Mouse (Mus musculus) liver, embryonic 16.5 days (tissue): ENCODE measurements around the gene Plcg1. TPM values are rescaled to one million over a fixed set of nuclear protein-coding genes. Genes with fewer than 3 reads are reported as not detected.

Experiments
- ATAC-seq: fragments of 200-750 bp; cut with Nextera tagmentation; 2 replicates; pipeline ENCODE4 v1.8.0; 2017; ENCODE audit warnings: low read depth, mild to moderate bottlenecking, moderate number of reproducible peaks, moderate library complexity
- H3K27ac ChIP-seq: fragments of 300-500 bp; sonication (generic); 2 replicates; pipeline ENCODE4 v1.5.1; 2014; ENCODE audit warnings: mild to moderate bottlenecking, low read length
- H3K27me3 ChIP-seq: fragments of 300-500 bp; sonication (generic); 2 replicates; pipeline ENCODE4 v1.6.1; 2014; ENCODE audit warnings: low read depth, low read length, mixed read lengths; ENCODE audit not compliant: control insufficient read depth, insufficient read depth
- H3K36me3 ChIP-seq: fragments of 300-500 bp; sonication (generic); 2 replicates; pipeline ENCODE4 v1.6.1; 2014; ENCODE audit warnings: mild to moderate bottlenecking; ENCODE audit not compliant: control insufficient read depth, insufficient read depth
- H3K4me1 ChIP-seq: fragments of 300-500 bp; sonication (generic); 2 replicates; pipeline ENCODE4 v1.6.1; 2014; ENCODE audit warnings: low read depth, low read length, mixed read lengths; ENCODE audit not compliant: control insufficient read depth
- H3K4me2 ChIP-seq: fragments of 300-500 bp; sonication (generic); 2 replicates; pipeline ENCODE4 v1.6.1; 2014; ENCODE audit warnings: low read depth, low read length, mixed read lengths
- H3K4me3 ChIP-seq: fragments of 300-500 bp; sonication (generic); 2 replicates; pipeline ENCODE4 v1.5.1; 2014; ENCODE audit warnings: low read depth, mild to moderate bottlenecking, low read length
- H3K9ac ChIP-seq: fragments of 300-500 bp; sonication (generic); 2 replicates; pipeline ENCODE4 v1.6.1; 2014; ENCODE audit warnings: low read depth, low read length
- H3K9me3 ChIP-seq: fragments of 300-500 bp; sonication (generic); replicated peaks from 2 replicates; pipeline ENCODE4 v1.6.1; 2016; ENCODE audit warnings: low read length; ENCODE audit not compliant: control insufficient read depth
- WGBS: fragments of 180-500 bp; shearing (Covaris S2); extraction: QIAGEN DNeasy Blood & Tissue Kit; methylation state at CpG from one replicate; pipeline ENCODE4 v1.1.7; 2014; ENCODE audit not compliant: insufficient replicate concordance; 5-methylcytosine and 5-hydroxymethylcytosine counted together
- polyA plus RNA-seq: library from polyadenylated mRNA; unstranded; fragments of >200 nt; fragmentation: Nextera tagmentation; extraction: Ambion mirVana; gene quantifications from 2 replicates; pipeline ENCODE4 v1.2.1, GENCODE M21; 2015

Gene Plcg1
- polyA plus RNA-seq, 1 experiment from 2014 or later = 5.5 TPM

- WGBS = 93% methylated on average over 4 of the region's 4 CpGs
- Histone ChIP-seq H3K27me3 (no peaks in the 10 kb centered on the region), H3K4me2 (no peak overlapping the region), H3K9ac (no peak overlapping the region), H3K27ac (no peak overlapping the region), H3K4me1 (no peaks in the 10 kb centered on the region), H3K9me3 (no peaks in the 10 kb centered on the region), H3K4me3 (no peak overlapping the region), H3K36me3 (peaks cover 52% of the 10 kb centered on the region)
- ATAC-seq = no peak
These were observed 7.3 kb upstream of the Plcg1 start for GRCm38 (mm10) chr2:160723613-160724375.

DNA sequence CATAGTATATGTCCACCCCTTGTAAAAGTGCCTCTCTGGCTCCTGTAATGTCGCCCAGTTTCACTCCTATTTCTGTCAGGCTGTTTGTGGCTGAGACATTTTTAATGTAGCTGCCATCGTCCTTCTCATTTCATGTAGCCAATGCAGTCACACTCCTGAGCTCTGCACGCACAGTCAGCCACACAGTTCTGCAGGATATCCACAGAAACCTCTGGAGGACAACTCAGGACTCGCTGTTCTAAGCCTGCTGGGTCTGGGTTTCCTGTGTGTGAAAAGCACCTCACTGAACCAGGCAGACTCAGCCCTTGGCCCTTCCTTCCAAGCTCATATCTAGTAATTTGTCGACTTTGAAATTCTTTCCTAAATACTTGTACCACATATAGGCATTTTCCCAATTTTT lies 6.6 kb upstream of the Plcg1 start:
- peaks cover 46% of the 10 kb centered on the region for H3K36me3 ChIP-seq
- H3K4me1 ChIP-seq = no peaks in the 10 kb centered on the region
- H3K4me2 ChIP-seq = no peak overlapping the region
- ATAC-seq = no peak
- no peaks in the 10 kb centered on the region for H3K27me3 ChIP-seq
- H3K27ac ChIP-seq = no peak overlapping the region
- WGBS = 82% methylated on average over 5 of the region's 5 CpGs
- H3K9ac ChIP-seq = no peak overlapping the region
- H3K9me3 ChIP-seq = no peaks in the 10 kb centered on the region
- no peak overlapping the region for H3K4me3 ChIP-seq

- Histone ChIP-seq H3K4me1 (peaks cover 8% of the 10 kb centered on the region), H3K27me3 (peaks cover 9% of the 10 kb centered on the region; the same call in 1 of the 2 replicates), H3K9me3 (no peaks in the 10 kb centered on the region), H3K4me3 (no peak overlapping the region), H3K9ac (no peak overlapping the region), H3K27ac (no peak overlapping the region), H3K36me3 (peaks cover 32% of the 10 kb centered on the region), H3K4me2 (no peak overlapping the region)
- WGBS = 88% methylated on average over 6 of the region's 6 CpGs
- ATAC-seq = no peak
These were observed 4.9 kb upstream of the Plcg1 start for GRCm38 (mm10) chr2:160725877-160726864.

- Histone ChIP-seq H3K9me3 (no peaks in the 10 kb centered on the region), H3K27ac (no peak overlapping the region), H3K36me3 (peaks cover 11% of the 10 kb centered on the region), H3K9ac (no peak overlapping the region), H3K4me3 (no peak overlapping the region), H3K4me1 (peaks cover 14% of the 10 kb centered on the region), H3K27me3 (peaks cover 23% of the 10 kb centered on the region), H3K4me2 (no peak overlapping the region)
- WGBS = 90% methylated on average over 3 of the region's 3 CpGs
- no peak for ATAC-seq
These were observed 2.1 kb upstream of the Plcg1 start for GRCm38 (mm10) chr2:160728972-160729371.

DNA sequence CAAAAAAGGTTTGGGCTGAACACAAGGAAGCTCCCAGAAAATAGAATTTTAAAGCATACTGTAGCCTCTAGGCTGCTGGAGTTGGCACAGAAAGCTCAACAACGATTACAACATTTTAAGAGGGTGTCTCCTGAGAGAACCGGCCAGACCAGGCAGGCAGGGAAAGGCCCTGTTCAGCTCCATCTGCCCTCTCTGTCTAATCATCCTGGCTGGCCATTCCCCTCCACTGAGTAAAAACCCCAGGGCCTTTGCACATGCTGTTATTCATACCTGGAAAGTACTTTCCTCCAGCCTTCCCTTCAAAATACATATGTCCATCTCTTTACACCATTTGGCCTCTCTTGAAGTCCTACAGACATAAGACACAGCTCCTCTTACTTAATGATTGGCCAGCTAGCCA lies 1.7 kb upstream of the Plcg1 start:
- ATAC-seq = no peak
- no peak overlapping the region for H3K4me3 ChIP-seq
- no peaks in the 10 kb centered on the region for H3K9me3 ChIP-seq
- H3K4me1 ChIP-seq = peaks cover 14% of the 10 kb centered on the region
- peaks cover 6% of the 10 kb centered on the region for H3K36me3 ChIP-seq
- H3K27me3 ChIP-seq = peaks cover 23% of the 10 kb centered on the region
- H3K9ac ChIP-seq = no peak overlapping the region
- H3K4me2 ChIP-seq = no peak overlapping the region
- WGBS = 71% methylated on average over 2 of the region's 2 CpGs
- H3K27ac ChIP-seq = no peak overlapping the region

DNA sequence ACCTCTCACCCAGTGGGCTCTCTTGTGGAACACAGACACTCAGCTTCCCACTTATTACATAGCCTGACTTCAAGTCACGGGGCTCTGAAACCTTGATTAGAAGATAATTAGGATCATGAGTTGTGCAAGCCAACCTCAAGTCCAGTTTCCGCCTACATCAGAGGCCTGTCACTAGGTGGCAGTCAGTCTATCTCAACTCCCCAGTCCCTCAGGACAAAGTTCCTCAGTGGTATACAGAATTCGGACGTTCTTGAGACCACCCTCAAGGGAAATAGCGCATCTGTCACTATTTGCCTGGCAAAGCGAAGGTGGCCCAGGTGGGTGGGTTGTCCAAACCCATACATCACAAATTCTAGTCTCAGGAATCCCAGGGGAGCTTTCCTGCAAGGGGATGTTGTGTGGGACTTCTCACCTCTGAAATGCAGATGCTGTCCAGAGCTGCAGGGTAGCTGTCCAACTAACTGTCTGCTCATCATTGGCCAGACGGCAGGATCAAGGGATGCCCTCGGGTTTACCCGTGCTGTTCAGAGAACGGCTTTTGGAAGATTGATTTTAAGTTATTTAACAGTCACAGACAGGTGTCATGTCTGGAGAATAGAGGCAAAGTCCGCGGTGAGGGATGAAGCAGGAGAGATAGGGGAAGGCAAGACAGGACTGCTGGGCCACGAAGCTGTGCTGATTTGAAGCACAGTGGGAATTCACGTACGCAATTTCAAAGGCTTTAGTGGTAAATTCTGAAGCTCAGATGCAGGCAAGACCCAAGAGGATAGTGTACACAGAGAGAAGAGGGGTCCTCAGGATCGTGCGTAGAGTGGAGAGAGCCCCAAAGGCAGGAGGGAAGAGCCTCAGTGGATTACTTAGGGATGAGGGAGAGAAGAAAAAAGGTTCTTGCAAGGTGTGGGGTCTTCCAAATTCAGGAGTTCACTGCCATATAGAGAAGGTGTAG lies 976 bp upstream of the Plcg1 start:
- Histone ChIP-seq H3K36me3 (no peaks in the 10 kb centered on the region), H3K27ac (no peak overlapping the region), H3K4me2 (peak overlapping the region; percentile 94), H3K4me3 (peak overlapping the region; percentile 79), H3K9me3 (no peaks in the 10 kb centered on the region), H3K9ac (no peak overlapping the region; the same call in 1 of the 2 replicates), H3K4me1 (peaks cover 16% of the 10 kb centered on the region), H3K27me3 (peaks cover 23% of the 10 kb centered on the region)
- WGBS = 21% methylated on average over 17 of the region's 17 CpGs
- no peak for ATAC-seq

DNA sequence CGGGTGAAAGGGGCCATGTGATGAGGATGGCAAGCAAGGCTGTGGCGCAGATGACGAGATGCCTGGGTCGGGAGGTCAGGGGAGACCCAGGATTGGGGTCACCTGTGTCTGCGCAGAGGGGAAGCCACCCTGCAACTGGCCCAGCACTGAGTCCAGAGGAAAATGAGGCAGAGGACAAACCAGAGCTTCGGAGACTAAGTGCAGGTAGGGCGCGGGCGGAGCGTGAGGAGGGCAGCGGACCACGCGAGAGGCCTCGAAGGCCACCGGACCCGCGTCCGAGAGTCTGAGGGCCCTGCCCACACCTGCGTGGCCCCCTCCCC lies 343 bp upstream of the Plcg1 start:
- peak overlapping the region; percentile 94 for H3K4me2 ChIP-seq
- 8% methylated on average over 19 of the region's 19 CpGs for WGBS
- H3K27me3 ChIP-seq = peaks cover 23% of the 10 kb centered on the region
- peak overlapping the region; percentile 79 for H3K4me3 ChIP-seq
- H3K4me1 ChIP-seq = peaks cover 16% of the 10 kb centered on the region
- H3K36me3 ChIP-seq = no peaks in the 10 kb centered on the region
- peak overlapping the region; percentile 74 for H3K9ac ChIP-seq
- ATAC-seq = no peak; the same call in 1 of the 2 replicates
- no peaks in the 10 kb centered on the region for H3K9me3 ChIP-seq
- H3K27ac ChIP-seq = no peak overlapping the region

DNA sequence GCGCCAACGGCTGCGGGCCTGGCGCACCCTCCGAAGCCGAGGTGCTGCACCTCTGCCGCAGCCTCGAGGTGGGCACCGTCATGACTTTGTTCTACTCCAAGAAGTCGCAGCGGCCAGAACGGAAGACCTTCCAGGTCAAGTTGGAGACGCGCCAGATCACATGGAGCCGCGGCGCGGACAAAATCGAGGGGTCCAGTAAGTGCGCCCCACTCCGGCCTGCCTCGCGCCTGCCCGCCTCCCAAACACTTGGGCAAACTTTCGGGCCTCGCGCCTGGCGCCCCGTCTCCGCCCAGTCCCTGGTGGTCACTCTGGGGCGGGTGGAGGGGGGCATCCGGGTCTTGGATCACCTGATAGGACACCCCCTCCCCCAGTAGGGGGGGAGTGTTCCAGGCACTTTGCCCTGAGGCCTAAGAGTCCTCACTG lies 750 bp downstream of the Plcg1 start:
- WGBS = under 1% methylated on average over 32 of the region's 32 CpGs
- peak overlapping the region; percentile 94 for H3K4me2 ChIP-seq
- peaks cover 23% of the 10 kb centered on the region for H3K27me3 ChIP-seq
- H3K9ac ChIP-seq = peak overlapping the region; percentile 74
- ATAC-seq = no peak
- peak overlapping the region; percentile 79 for H3K4me3 ChIP-seq
- H3K4me1 ChIP-seq = peaks cover 16% of the 10 kb centered on the region
- H3K27ac ChIP-seq = 0 out of 2 replicates have a peak overlapping the region, but pooled peaks have one; percentile 23
- no peaks in the 10 kb centered on the region for H3K9me3 ChIP-seq
- no peaks in the 10 kb centered on the region for H3K36me3 ChIP-seq
